Mouse (Mus musculus) kidney, embryonic 14.5 days (tissue): ENCODE data around the gene Myom1. TPM values are rescaled to one million over a fixed set of nuclear protein-coding genes. Genes with fewer than 3 reads are reported as not detected.

Source experiments
- ATAC-seq: fragments of 200-750 bp; cut with Nextera tagmentation; 2 replicates; pipeline ENCODE4 v1.8.0; 2017; ENCODE audit warnings: moderate number of reproducible peaks, mild to moderate bottlenecking, moderate TSS enrichment, moderate library complexity; ENCODE audit not compliant: low FRiP score, low TSS enrichment
- H3K27ac ChIP-seq: fragments of 300-500 bp; sonication (generic); 2 replicates; pipeline ENCODE4 v1.5.1; 2014; ENCODE audit warnings: low read depth, mild to moderate bottlenecking, low read length, moderate library complexity, mixed read lengths
- H3K27me3 ChIP-seq: fragments of 300-500 bp; sonication (generic); 2 replicates; pipeline ENCODE4 v1.6.1; 2014; ENCODE audit warnings: mild to moderate bottlenecking, low read length; ENCODE audit not compliant: control insufficient read depth, insufficient read depth
- H3K36me3 ChIP-seq: fragments of 300-500 bp; sonication (generic); 2 replicates; pipeline ENCODE4 v1.6.1; 2014; ENCODE audit warnings: low read length, mixed read lengths; ENCODE audit not compliant: control insufficient read depth, insufficient read depth
- H3K4me1 ChIP-seq: fragments of 300-500 bp; sonication (generic); 2 replicates; pipeline ENCODE4 v1.6.1; 2014; ENCODE audit warnings: low read length, mixed read lengths; ENCODE audit not compliant: control insufficient read depth, insufficient read depth
- H3K4me2 ChIP-seq: fragments of 300-500 bp; sonication (generic); replicated peaks from 2 replicates; pipeline ENCODE4 v1.6.1; 2014; ENCODE audit warnings: low read depth, mild to moderate bottlenecking, low read length
- H3K4me3 ChIP-seq: fragments of 300-500 bp; sonication (generic); 2 replicates; pipeline ENCODE4 v1.5.1; 2014; ENCODE audit warnings: mild to moderate bottlenecking, low read length
- H3K9ac ChIP-seq: fragments of 300-500 bp; sonication (generic); 2 replicates; pipeline ENCODE4 v1.6.1; 2014; ENCODE audit warnings: low read depth, mild to moderate bottlenecking, low read length, moderate library complexity
- H3K9me3 ChIP-seq: fragments of 300-500 bp; sonication (generic); 2 replicates; pipeline ENCODE4 v1.6.1; 2016; ENCODE audit warnings: low read length; ENCODE audit not compliant: control insufficient read depth
- WGBS: fragments of 180-500 bp; shearing (Covaris S2); extraction: QIAGEN DNeasy Blood & Tissue Kit; methylation state at CpG from one replicate; pipeline ENCODE4 v1.1.7; 2014; 5-methylcytosine and 5-hydroxymethylcytosine counted together
- polyA plus RNA-seq: library from polyadenylated mRNA; unstranded; fragments of >200 nt; fragmentation: Nextera tagmentation; extraction: Ambion mirVana; gene quantifications from 2 replicates; pipeline ENCODE4 v1.2.1, GENCODE M21; 2014

Gene Myom1
- polyA plus RNA-seq, 1 experiment from 2014 or later: 3.6 TPM

- Histone ChIP-seq H3K9me3 (no peaks in the 10 kb centered on the region), H3K36me3 (peaks cover 40% of the 10 kb centered on the region), H3K27me3 (no peaks in the 10 kb centered on the region), H3K4me2 (peak overlapping the region; percentile 79), H3K9ac (peak overlapping the region; percentile 91), H3K4me3 (peak overlapping the region; percentile 91), H3K27ac (peak overlapping the region; percentile 97), H3K4me1 (peaks cover 35% of the 10 kb centered on the region)
- WGBS: 1% methylated on average over 24 of the region's 24 CpGs
- ATAC-seq: peak; percentile 74; the same call in 1 of the 2 replicates
These were observed 12.4 kb upstream of the Myom1 start for GRCm38 (mm10) chr17:70989991-70990390.

GRCm38 (mm10) chr17:70990403-70991303, 11.8 kb upstream of the Myom1 start:
- H3K4me1 ChIP-seq: peaks cover 35% of the 10 kb centered on the region
- ATAC-seq: peak; percentile 89
- 1% methylated on average over 63 of the region's 70 CpGs for WGBS

GRCm38 (mm10) chr17:70991706-70992625, 10.5 kb upstream of the Myom1 start:
- Histone ChIP-seq H3K27ac (peak overlapping the region; percentile 97; the same call in 1 of the 2 replicates), H3K4me2 (no peak overlapping the region; the same call in 1 of the 2 replicates), H3K27me3 (no peaks in the 10 kb centered on the region), H3K36me3 (peaks cover 48% of the 10 kb centered on the region), H3K4me1 (peaks cover 35% of the 10 kb centered on the region), H3K9me3 (no peaks in the 10 kb centered on the region), H3K4me3 (no peak overlapping the region), H3K9ac (peak overlapping the region; percentile 91; the same call in 1 of the 2 replicates)
- 84% methylated on average over 16 of the region's 16 CpGs for WGBS
- no peak for ATAC-seq

More at GRCm38 (mm10) chr17:70990403-70991303, 11.8 kb upstream of the Myom1 start:
- H3K27me3 ChIP-seq: no peaks in the 10 kb centered on the region
- peak overlapping the region; percentile 91 for H3K9ac ChIP-seq
- peak overlapping the region; percentile 97 for H3K27ac ChIP-seq
- H3K36me3 ChIP-seq: peaks cover 43% of the 10 kb centered on the region
- peak overlapping the region; percentile 91 for H3K4me3 ChIP-seq
- peak overlapping the region; percentile 79 for H3K4me2 ChIP-seq
- no peaks in the 10 kb centered on the region for H3K9me3 ChIP-seq

GRCm38 (mm10) chr17:70992662-70993061, 9.8 kb upstream of the Myom1 start:
- ATAC-seq: no peak
- H3K4me2 ChIP-seq: no peak overlapping the region
- H3K9me3 ChIP-seq: no peaks in the 10 kb centered on the region
- 75% methylated on average over 9 of the region's 9 CpGs for WGBS
- H3K27ac ChIP-seq: no peak overlapping the region
- H3K9ac ChIP-seq: no peak overlapping the region
- no peaks in the 10 kb centered on the region for H3K27me3 ChIP-seq
- peaks cover 48% of the 10 kb centered on the region for H3K36me3 ChIP-seq
- peaks cover 35% of the 10 kb centered on the region for H3K4me1 ChIP-seq
- no peak overlapping the region for H3K4me3 ChIP-seq

- no peak overlapping the region for H3K4me2 ChIP-seq
- H3K4me1 ChIP-seq: peaks cover 38% of the 10 kb centered on the region
- WGBS: 56% methylated on average over 3 of the region's 3 CpGs
- ATAC-seq: no peak
- peaks cover 45% of the 10 kb centered on the region for H3K36me3 ChIP-seq
- no peak overlapping the region for H3K9ac ChIP-seq
- no peaks in the 10 kb centered on the region for H3K27me3 ChIP-seq
- no peaks in the 10 kb centered on the region for H3K9me3 ChIP-seq
- H3K27ac ChIP-seq: no peak overlapping the region
- no peak overlapping the region for H3K4me3 ChIP-seq
These were observed 9.0 kb upstream of the Myom1 start for GRCm38 (mm10) chr17:70993385-70993807.

- Histone ChIP-seq H3K27ac (no peak overlapping the region), H3K4me3 (no peak overlapping the region), H3K9ac (no peak overlapping the region), H3K27me3 (no peaks in the 10 kb centered on the region), H3K9me3 (no peaks in the 10 kb centered on the region), H3K36me3 (peaks cover 45% of the 10 kb centered on the region), H3K4me1 (peaks cover 31% of the 10 kb centered on the region), H3K4me2 (no peak overlapping the region)
- no peak for ATAC-seq
- 93% methylated on average over 6 of the region's 6 CpGs for WGBS
These were observed 7.8 kb upstream of the Myom1 start for GRCm38 (mm10) chr17:70994671-70995070.

GRCm38 (mm10) chr17:70995551-70995950, 6.9 kb upstream of the Myom1 start:
- no peak overlapping the region for H3K9ac ChIP-seq
- H3K4me1 ChIP-seq: peaks cover 39% of the 10 kb centered on the region
- 90% methylated on average over 6 of the region's 6 CpGs for WGBS
- no peak overlapping the region for H3K4me2 ChIP-seq
- peaks cover 45% of the 10 kb centered on the region for H3K36me3 ChIP-seq
- H3K9me3 ChIP-seq: no peaks in the 10 kb centered on the region
- H3K4me3 ChIP-seq: no peak overlapping the region
- ATAC-seq: no peak
- no peaks in the 10 kb centered on the region for H3K27me3 ChIP-seq
- no peak overlapping the region for H3K27ac ChIP-seq

- Histone ChIP-seq H3K4me3 (no peak overlapping the region), H3K4me1 (peaks cover 33% of the 10 kb centered on the region), H3K27me3 (no peaks in the 10 kb centered on the region), H3K4me2 (no peak overlapping the region), H3K36me3 (peaks cover 33% of the 10 kb centered on the region), H3K9ac (no peak overlapping the region), H3K27ac (no peak overlapping the region), H3K9me3 (no peaks in the 10 kb centered on the region)
- ATAC-seq: no peak
- 73% methylated on average over 6 of the region's 6 CpGs for WGBS
These were observed 4.6 kb upstream of the Myom1 start for GRCm38 (mm10) chr17:70997836-70998235.
